Mouse (Mus musculus) R1 (cell line): ENCODE results near the gene Upk1a.

Source experiments
- DNase-seq: peaks from one replicate; pipeline ENCODE4 v3.0.0-alpha.2; 2018; ENCODE audit warnings: low read depth, low spot score

Upk1a gene

GRCm38 (mm10) chr7:30602583-30602982 lies 10.1 kb downstream of the Upk1a start:
- peak; percentile 99 for DNase-seq

GRCm38 (mm10) chr7:30600651-30601050 lies 12.0 kb downstream of the Upk1a start:
- no peak for DNase-seq

DNA sequence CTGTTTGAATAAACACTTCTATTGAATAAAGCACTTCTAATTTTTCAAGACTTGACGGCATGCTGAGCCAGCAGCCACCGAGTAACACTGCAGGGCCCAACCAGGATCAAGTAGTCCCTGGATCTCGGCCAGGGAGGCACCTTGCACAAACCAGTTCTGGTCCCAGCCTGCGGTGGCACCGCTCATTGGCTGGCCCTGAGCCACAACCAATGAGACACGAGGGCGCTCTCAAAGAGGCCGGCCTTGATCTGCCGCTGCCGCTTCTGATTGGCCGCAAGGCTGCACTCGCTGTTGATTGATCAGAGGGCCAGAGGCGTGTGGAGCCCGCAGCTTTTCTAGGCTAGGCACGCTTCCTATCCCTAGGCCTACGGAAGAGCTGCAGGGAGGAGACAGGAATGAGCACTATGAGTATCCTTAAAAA lies 12.7 kb downstream of the Upk1a start:
- DNase-seq, result peak; percentile 98

DNA sequence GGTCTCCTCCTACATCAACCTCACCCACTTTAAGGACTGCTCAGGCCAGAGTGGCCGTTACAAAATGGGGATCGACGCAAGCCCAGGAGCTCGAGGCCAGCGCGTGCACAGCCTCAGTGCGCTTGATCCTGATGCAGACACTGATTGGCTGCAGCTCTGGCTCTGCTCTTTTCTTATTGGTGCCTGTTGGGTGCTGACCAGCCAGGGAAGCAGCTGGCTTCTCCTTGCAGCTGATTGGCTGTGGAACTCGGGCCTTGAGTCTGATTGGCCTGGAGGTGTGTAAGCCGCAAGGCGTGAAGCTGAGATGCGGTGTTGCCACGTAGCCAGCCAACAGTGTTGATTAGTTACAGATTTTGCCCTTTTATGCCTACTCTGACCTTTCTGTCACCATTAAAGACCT lies 13.9 kb downstream of the Upk1a start, which contains the start of gene Zbtb32:
Gene Zbtb32, minus strand, starts transcription at position 124 of the 400 bp plus-strand sequence.
- peak; percentile 89 for DNase-seq

DNA sequence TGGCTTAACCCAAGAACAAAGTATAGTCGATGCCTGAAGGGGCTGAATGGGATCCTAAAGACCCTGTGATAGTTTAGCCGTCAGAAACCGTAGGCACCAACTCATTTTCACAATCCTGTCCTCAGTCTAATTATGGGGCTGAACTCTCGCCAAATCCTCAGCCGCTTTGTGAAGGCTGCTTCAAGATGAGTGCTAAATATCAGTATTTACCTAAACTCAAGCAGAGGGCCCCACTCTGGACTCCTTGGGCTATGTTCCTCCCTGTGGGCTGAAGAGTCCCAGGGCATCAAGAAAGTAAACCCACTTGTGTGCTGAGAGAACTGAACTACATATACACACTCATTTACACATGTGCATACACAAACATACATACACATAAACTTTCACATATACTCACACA lies 15.8 kb downstream of the Upk1a start:
- no peak for DNase-seq

DNA sequence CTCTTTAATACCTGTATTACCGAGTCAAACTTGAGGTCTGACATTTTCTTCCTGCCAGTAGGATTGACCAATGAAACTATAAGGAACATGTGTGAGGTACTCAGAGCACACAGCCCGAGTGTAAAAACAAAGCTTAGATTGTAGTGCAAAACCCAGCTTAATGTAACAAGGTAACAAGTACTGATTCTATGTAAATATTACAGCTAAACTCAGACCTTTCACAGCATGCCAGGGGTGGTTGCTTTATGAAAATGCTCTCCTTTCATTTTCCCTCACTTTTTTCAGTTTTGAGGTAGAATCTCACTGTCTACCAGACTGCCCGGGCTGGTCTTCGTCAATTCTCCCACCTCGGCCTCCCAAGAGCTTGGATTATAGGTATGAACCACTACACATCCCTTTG lies 16.6 kb downstream of the Upk1a start:
- no peak for DNase-seq

GRCm38 (mm10) chr7:30594510-30595024 lies 18.1 kb downstream of the Upk1a start:
- DNase-seq, result no peak

DNA sequence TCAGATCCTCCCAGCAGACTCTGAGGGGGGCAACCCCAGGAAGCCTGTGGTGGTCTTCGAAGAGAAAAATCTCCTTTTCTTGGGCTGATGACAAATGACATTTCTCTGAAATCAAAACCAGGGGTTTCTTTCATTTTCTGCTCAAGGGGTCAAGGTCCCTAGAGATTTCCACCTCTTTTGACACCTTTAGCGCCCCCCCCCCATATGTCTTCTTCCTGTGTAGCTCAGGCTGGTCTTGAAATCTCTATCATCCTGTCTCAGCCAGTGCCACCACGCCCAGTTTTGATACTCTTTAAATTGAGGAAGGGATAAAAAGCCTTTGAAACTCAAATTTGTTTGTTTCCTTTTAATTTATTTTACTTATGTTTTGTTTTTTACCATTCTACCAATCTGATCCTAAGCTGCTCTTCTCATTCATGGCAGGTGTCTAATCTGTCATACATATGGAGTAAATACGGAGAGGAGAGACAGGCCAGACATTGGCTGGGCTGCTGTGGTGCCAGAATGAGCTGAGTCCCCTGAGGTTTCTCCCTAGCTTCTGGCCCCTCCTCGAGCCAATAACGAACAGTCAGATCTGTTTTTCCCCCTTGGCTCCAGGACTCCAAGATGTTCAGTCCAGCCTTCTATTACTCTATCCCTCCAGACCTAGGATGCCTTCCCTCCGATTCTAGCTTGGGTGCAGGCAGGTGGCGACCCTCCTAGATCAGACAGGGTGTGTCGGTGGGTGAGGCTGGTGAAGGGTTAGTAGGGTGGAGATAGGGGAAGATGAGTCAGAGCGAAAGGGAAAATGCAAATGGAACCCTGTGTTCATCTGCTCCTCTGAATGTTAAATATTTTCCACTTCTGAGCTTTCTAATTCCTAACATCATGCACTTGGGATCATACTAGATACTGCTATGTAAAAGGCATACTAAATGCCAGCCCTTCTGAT lies 18.8 kb downstream of the Upk1a start:
- no peak for DNase-seq

DNA sequence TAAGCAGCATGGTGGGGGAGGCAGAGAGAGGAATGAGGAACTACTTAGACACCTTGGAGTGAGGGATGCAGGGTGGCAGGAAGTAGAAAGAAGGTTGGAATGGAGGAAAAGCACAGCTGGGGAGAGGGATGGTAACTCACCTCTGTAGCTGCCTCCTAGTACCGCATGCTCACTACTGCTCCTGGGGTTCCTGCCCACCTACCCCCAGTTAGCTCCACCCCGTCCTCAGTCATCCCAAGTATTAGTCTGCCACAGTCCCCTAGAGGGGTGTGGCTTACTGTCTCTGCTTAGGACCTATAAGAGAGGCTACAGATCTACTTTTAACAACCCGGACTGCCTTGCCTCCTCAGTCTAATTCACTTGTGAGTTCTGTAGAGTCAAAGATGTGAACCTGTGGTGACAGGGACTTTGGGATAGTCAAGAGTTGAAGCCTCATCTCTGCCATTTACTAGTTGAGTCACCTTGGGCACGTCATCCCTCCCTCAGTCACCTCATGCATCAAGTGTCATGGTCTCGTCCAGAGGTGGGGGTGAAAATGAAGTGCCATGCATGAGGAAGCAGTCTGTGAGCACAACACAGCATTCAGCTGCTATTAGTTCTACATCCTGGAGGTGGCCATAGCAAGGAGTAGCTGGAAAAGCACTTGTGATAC lies 19.7 kb downstream of the Upk1a start:
- DNase-seq, result peak; percentile 71

- no peak for DNase-seq
Measured at GRCm38 (mm10) chr7:30591605-30591951, 21.1 kb downstream of the Upk1a start.

GRCm38 (mm10) chr7:30590927-30591604 lies 21.6 kb downstream of the Upk1a start:
- DNase-seq, result no peak

- peak; percentile 90 for DNase-seq
Measured at GRCm38 (mm10) chr7:30589435-30590301, 23.0 kb downstream of the Upk1a start.

DNA sequence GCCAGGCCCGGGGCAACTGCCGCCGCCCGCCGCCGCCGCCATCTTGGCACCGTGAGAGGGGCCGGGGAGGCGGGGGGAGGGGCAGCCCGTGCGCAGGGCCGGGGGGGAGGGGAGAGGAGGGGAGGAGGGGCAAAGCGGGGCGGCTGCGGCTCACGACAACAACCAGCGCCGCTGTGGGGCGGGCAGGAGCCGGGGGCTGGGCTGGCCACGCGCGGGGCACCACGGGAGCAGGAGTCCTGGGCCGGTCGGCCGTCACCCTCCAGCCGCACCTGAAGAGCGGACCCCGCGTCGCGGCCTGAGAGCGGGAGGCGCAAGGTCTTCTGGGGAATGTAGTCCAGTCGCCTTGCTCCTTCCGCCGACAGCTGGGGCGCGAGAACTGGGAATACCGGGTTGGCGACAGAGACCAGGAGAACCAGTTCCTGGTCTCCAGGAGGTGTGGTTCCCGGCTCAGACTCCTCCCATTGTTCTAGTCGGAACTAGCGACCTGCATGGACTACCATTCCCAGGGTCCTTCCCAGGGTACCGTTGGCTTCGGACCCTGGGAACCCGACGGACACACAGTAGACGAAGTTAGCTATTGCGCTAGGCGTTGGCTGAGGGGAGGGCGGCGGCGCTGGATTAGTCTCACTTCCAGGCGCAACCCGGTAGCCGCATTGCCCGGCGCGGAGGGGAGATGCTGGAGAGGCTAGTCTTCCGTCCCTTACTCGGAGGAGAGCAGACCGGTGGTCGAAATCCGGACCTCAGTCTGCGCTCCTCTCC lies 23.8 kb downstream of the Upk1a start, which contains the start of gene Kmt2b:
Gene Kmt2b, minus strand, starts transcription at position 51 of the 759 bp plus-strand sequence.
- peak; percentile 99 for DNase-seq

- peak; percentile 42 for DNase-seq
Measured at GRCm38 (mm10) chr7:30587842-30588667, 24.6 kb downstream of the Upk1a start.

GRCm38 (mm10) chr7:30586455-30587020 lies 26.1 kb downstream of the Upk1a start:
- DNase-seq, result no peak

DNA sequence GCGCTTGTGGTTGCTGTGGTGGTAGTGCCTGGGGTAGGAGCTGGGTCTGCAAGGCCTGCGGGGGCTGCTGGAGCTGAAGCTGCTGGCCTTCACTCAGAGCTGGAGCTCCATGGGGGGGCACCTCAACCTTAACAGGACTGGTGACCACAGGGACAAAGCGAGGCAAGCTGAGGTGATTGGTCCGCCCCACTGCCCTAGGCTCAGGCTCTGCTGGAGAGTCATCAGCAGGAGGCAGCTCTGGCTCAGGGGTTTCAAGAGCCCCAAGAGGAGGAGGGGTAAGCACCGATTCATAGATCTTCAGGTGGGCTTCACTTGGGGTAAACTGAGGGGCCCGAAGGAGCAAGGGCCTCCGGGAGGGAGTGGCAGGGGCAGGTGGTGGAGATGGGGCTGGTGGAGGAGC lies 27.5 kb downstream of the Upk1a start:
- no peak for DNase-seq

DNA sequence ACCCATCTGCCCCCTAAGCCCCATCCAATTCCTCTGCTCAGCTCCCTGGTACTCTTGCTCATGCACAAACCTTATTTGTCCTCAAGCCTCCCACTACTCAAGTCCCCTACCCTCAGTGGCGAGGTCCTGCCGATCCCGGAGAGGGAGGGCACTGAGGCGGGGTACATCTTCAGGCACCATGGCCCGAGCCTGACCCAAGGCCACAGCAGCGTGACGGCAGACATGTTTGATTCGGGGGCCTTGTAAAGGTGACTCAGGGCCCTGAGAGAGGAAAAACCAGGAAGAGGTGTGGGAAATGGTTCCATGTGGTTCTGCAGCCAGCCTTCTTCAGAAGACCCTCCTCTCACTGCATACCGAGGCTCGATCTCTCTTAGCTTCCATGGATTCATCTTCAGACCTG lies 28.3 kb downstream of the Upk1a start:
- no peak for DNase-seq

DNA sequence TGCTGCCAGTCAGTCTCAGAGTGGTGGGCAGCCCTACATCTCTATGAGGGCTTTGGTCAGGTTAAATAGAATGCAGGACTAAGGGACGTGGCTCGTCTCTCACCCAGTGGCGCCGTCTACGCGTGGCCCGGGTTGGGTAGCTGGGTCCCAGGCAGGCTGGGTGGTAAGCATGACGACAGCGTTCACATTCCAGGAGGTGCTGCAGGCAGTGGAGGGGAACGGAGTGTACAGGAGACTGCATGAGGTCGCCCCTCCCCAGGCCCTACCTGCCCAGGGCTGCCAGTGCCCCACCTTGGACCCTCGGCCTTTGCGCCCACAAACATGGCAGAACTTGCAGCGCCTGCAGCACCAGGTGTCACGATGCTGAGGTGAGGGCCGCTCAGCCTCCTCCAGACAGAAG lies 31.1 kb downstream of the Upk1a start:
- no peak for DNase-seq

DNA sequence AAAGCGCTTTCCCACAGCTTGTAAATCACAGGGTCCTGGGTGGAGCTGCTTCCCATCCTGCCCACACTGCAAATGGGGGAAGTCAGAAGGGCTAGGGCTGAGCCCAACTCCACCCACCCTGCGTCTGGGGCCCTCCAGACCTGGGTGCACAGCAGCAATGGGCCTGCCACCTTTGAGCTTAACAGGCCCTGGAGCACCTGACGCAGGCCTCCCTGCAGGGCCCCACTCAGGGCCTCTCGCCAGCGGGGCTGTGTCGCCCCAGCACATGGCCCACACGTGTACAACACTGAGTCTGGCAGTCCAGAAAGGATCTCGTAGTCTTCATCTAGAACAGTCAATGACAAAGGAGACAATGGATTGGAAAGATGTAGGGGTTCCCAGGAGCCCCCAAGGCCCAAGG lies 32.7 kb downstream of the Upk1a start:
- DNase-seq, result no peak
